Mouse (Mus musculus) MEL (cell line): ENCODE results near the gene Ppwd1. TPM values are rescaled to one million over a fixed set of nuclear protein-coding genes. Genes with fewer than 3 reads are reported as not detected.

Experiments used
- DNase-seq: peaks from one replicate; pipeline ENCODE4 v3.0.0; 2011; ENCODE audit warnings: low read depth, low spot score
- H3K27ac ChIP-seq: 2 replicates; pipeline ENCODE4 v1.5.1; 2012; ENCODE audit warnings: low read depth, mild to moderate bottlenecking, control low read depth, low read length, moderate library complexity; ENCODE audit not compliant: control insufficient read depth
- H3K27me3 ChIP-seq, 2 experiments: fragments of 150-350 bp in 1 of 2; sonication (generic) in 1 of 2; 2 replicates each; pipeline ENCODE4 v1.6.1; 2012; ENCODE audit warnings: low read length in 2 of 2, mild to moderate bottlenecking in 2 of 2, improper control_type of control experiment in 1 of 2, moderate library complexity in 1 of 2; ENCODE audit not compliant: insufficient read depth in 2 of 2, control insufficient read depth in 1 of 2
- H3K36me3 ChIP-seq, 2 experiments: 2 replicates each; pipeline ENCODE4 v1.6.1; 2012 to 2014; ENCODE audit warnings: low read length in 2 of 2, improper control_type of control experiment in 1 of 2, inconsistent platforms in 1 of 2, mild to moderate bottlenecking in 1 of 2; ENCODE audit not compliant: insufficient read depth in 2 of 2, control insufficient read depth in 1 of 2
- H3K4me1 ChIP-seq, 2 experiments: fragments of 150-350 bp in 1 of 2; sonication (generic) in 1 of 2; 2 replicates each; pipeline ENCODE4 v1.6.1; 2012; ENCODE audit warnings: low read length in 2 of 2, improper control_type of control experiment in 1 of 2, mild to moderate bottlenecking in 1 of 2; ENCODE audit not compliant: insufficient read depth in 2 of 2, control insufficient read depth in 1 of 2
- H3K4me3 ChIP-seq, 2 experiments: fragments of 150-350 bp in 1 of 2; sonication (generic) in 1 of 2; 2 replicates each; pipeline ENCODE4 v1.5.1; 2012; ENCODE audit warnings: low read depth in 2 of 2, low read length in 2 of 2, mild to moderate bottlenecking in 2 of 2, moderate library complexity in 2 of 2, control low read depth in 1 of 2, improper control_type of control experiment in 1 of 2; ENCODE audit not compliant: control insufficient read depth in 1 of 2, insufficient read depth in 1 of 2
- H3K79me2 ChIP-seq: 2 replicates; pipeline ENCODE4 v1.6.1; 2012; ENCODE audit warnings: mild to moderate bottlenecking, low read length, moderate library complexity; ENCODE audit not compliant: control insufficient read depth, poor library complexity, insufficient read depth
- H3K9ac ChIP-seq: 2 replicates; pipeline ENCODE4 v1.6.1; 2012; ENCODE audit warnings: low read depth, mild to moderate bottlenecking, control low read depth, low read length, moderate library complexity; ENCODE audit not compliant: control insufficient read depth, poor library complexity, severe bottlenecking
- H3K9me3 ChIP-seq: fragments of 150-350 bp; sonication (generic); replicated peaks from 2 replicates; pipeline ENCODE4 v1.6.1; 2012; ENCODE audit warnings: mild to moderate bottlenecking, low read length, improper control_type of control experiment, moderate library complexity; ENCODE audit not compliant: insufficient read depth
- BHLHE40 ChIP-seq: IDR thresholded peaks from 2 replicates; pipeline ENCODE4 v1.6.1; 2012; ENCODE audit warnings: low read depth, mild to moderate bottlenecking, inconsistent platforms, low read length, improper control_type of control experiment, borderline replicate concordance
- CHD1 ChIP-seq: IDR thresholded peaks from 2 replicates; pipeline ENCODE4 v1.6.1; 2012; ENCODE audit warnings: low read depth, mild to moderate bottlenecking, inconsistent platforms, low read length, improper control_type of control experiment
- ELF1 ChIP-seq: IDR thresholded peaks from 2 replicates; pipeline ENCODE4 v1.6.1; 2014; ENCODE audit warnings: low read depth, mild to moderate bottlenecking, inconsistent platforms, low read length, improper control_type of control experiment, moderate library complexity
- EP300 ChIP-seq, 2 experiments: IDR thresholded peaks; 2 replicates each; pipeline ENCODE4 v1.6.1; 2011; ENCODE audit warnings: improper control_type of control experiment in 2 of 2, low read length in 2 of 2, low read depth in 1 of 2, mild to moderate bottlenecking in 1 of 2
- ETS1 ChIP-seq: IDR thresholded peaks from 2 replicates; pipeline ENCODE4 v1.6.1; 2012; ENCODE audit warnings: low read depth, mild to moderate bottlenecking, inconsistent platforms, low read length, improper control_type of control experiment, moderate library complexity
- GABPA ChIP-seq: IDR thresholded peaks from 2 replicates; pipeline ENCODE4 v1.6.1; 2012; ENCODE audit warnings: low read depth, mild to moderate bottlenecking, inconsistent platforms, low read length, improper control_type of control experiment, moderate library complexity
- GATA1 ChIP-seq: IDR thresholded peaks from 2 replicates; pipeline ENCODE4 v1.6.1; 2011; ENCODE audit warnings: low read depth, low read length, improper control_type of control experiment
- MEF2A ChIP-seq: IDR thresholded peaks from 2 replicates; pipeline ENCODE4 v1.6.1; 2014; ENCODE audit warnings: low read depth, mild to moderate bottlenecking, inconsistent platforms, low read length, improper control_type of control experiment; ENCODE audit not compliant: poor library complexity, insufficient replicate concordance, severe bottlenecking; ENCODE audit errors: extremely low read depth
- MYC ChIP-seq: IDR thresholded peaks from 2 replicates; pipeline ENCODE4 v1.6.1; 2011; ENCODE audit warnings: low read depth, mild to moderate bottlenecking, low read length, improper control_type of control experiment, moderate library complexity
- POLR2A ChIP-seq, 2 experiments: IDR thresholded peaks; 2 replicates each; pipeline ENCODE4 v1.6.1; 2011 to 2012; ENCODE audit warnings: low read length in 2 of 2, mild to moderate bottlenecking in 2 of 2, control low read depth in 1 of 2, improper control_type of control experiment in 1 of 2, low read depth in 1 of 2, moderate library complexity in 1 of 2; ENCODE audit not compliant: control insufficient read depth in 1 of 2, insufficient read depth in 1 of 2, poor library complexity in 1 of 2
- POLR2AphosphoS2 ChIP-seq: IDR thresholded peaks from 2 replicates; pipeline ENCODE4 v1.6.1; 2011; ENCODE audit warnings: low read length, improper control_type of control experiment
- POLR2AphosphoS5 ChIP-seq: IDR thresholded peaks from 2 replicates; pipeline ENCODE4 v1.6.1; 2012; ENCODE audit warnings: low read depth, borderline replicate concordance, mild to moderate bottlenecking, inconsistent platforms, low read length, moderate library complexity, mixed read lengths
- SMC3 ChIP-seq: IDR thresholded peaks from 2 replicates; pipeline ENCODE4 v1.6.1; 2011; ENCODE audit warnings: low read depth, low read length, improper control_type of control experiment
- TBP ChIP-seq: IDR thresholded peaks from 2 replicates; pipeline ENCODE4 v1.8.0; 2011; ENCODE audit warnings: low read depth, low read length, improper control_type of control experiment
- TCF12 ChIP-seq: IDR thresholded peaks from 2 replicates; pipeline ENCODE4 v1.6.1; 2014; ENCODE audit warnings: low read depth, mild to moderate bottlenecking, inconsistent platforms, low read length, improper control_type of control experiment, moderate library complexity
- USF1 ChIP-seq: IDR thresholded peaks from 2 replicates; pipeline ENCODE4 v1.6.1; 2014; ENCODE audit warnings: low read depth, mild to moderate bottlenecking, inconsistent platforms, low read length, improper control_type of control experiment, moderate library complexity
- ZMIZ1 ChIP-seq: IDR thresholded peaks from 2 replicates; pipeline ENCODE4 v1.6.1; 2012; ENCODE audit warnings: low read depth, mild to moderate bottlenecking, inconsistent platforms, low read length, improper control_type of control experiment, moderate library complexity
- ZNF384 ChIP-seq: IDR thresholded peaks from 2 replicates; pipeline ENCODE4 v1.6.1; 2012; ENCODE audit warnings: low read depth, mild to moderate bottlenecking, inconsistent platforms, low read length, improper control_type of control experiment
- polyA plus RNA-seq, 2 experiments: library from polyadenylated mRNA; stranded (reverse) in 1 of 2; unstranded in 1 of 2; fragments of >175 nt in 1 of 2; fragments of >200 nt in 1 of 2; gene quantifications; 2 replicates each; pipeline versions ENCODE4 v1.2.1 to v1.2.4; 2012; ENCODE audit warnings: low replicate concordance in 2 of 2, low read depth in 1 of 2; ENCODE audit not compliant: insufficient read length in 2 of 2, insufficient read depth in 1 of 2, missing spikeins in 1 of 2
- total RNA-seq: library from RNA; depleted of rRNA; stranded (reverse); fragments of 300-350 nt; gene quantifications from 2 replicates; pipeline ENCODE4 v1.2.3, GENCODE M21; 2012

Ppwd1 gene
- total and polyA plus RNA-seq, 3 experiments, result 16.0 to 17.1 TPM; not detected in 1

- TF ChIP-seq TBP (peak; percentile 79; the same call in 1 of the 2 replicates), ZMIZ1 (peak; percentile 58), ZNF384 (peak; percentile 57; the same call in 1 of the 2 replicates), POLR2AphosphoS2 (peak; percentile 59; the same call in 1 of the 2 replicates), CHD1 (no peak), POLR2A (IDR thresholded peaks at IDR 0.05; ENCODE audit: control insufficient read depth in 1 of 2, insufficient read depth in 1 of 2, low read depth in 1 of 2, low read length in 2 of 2, poor library complexity in 1 of 2) (peak; percentile 79 to 89), BHLHE40 (no peak)
- TF ChIP-seq, all 39 proteins: peak for 17
These were observed 50.6 kb downstream of the Ppwd1 start, which contains the start of gene Trappc13 (continued) for GRCm38 (mm10) chr13:104177796-104178649.

GRCm38 (mm10) chr13:104176874-104177273, 51.8 kb downstream of the Ppwd1 start:
- Histone ChIP-seq H3K9me3 (no peaks in the 10 kb centered on the region), H3K4me1 (peaks cover 0 to 2% of the 10 kb centered on the region in 2 experiments; a peak in 3 of 4 replicates), H3K36me3 (peaks cover 0 to 14% of the 10 kb centered on the region in 2 experiments; a peak in 3 of 4 replicates), H3K79me2 (peaks cover 36% of the 10 kb centered on the region), H3K9ac (peak overlapping the region; percentile 76), H3K27ac (no peak overlapping the region), H3K27me3 (no peaks in the 10 kb centered on the region), H3K4me3 (peak overlapping the region; percentile 52 to 64)
- TF ChIP-seq TCF12 (0 out of 2 replicates have a peak, but pooled peaks have one; percentile 45), MEF2A (no peak), ETS1 (no peak), CHD1 (0 out of 2 replicates have a peak, but pooled peaks have one; percentile 22), GATA1 (peak; percentile 84), POLR2AphosphoS5 (no peak), EP300 (IDR thresholded peaks at IDR 0.05; ENCODE audit: low read depth in 1 of 2, low read length in 2 of 2) (peak in 1 of 2 experiments; percentile 45; a peak in 2 of 4 replicates)
- peak; percentile 23 for DNase-seq

- H3K4me1 ChIP-seq, result no peaks in the 10 kb centered on the region; a peak in 3 of 4 replicates
- H3K79me2 ChIP-seq, result peaks cover 28% of the 10 kb centered on the region
- no peaks in the 10 kb centered on the region for H3K9me3 ChIP-seq
- no peak overlapping the region for H3K9ac ChIP-seq
- no peak overlapping the region for H3K27ac ChIP-seq
- H3K4me3 ChIP-seq, result no peak overlapping the region
- H3K27me3 ChIP-seq, result no peaks in the 10 kb centered on the region
- no peak for DNase-seq
- TF ChIP-seq POLR2AphosphoS2, result no peak
- TF ChIP-seq TCF12, result no peak
- TF ChIP-seq USF1, result no peak
- TF ChIP-seq MYC, result no peak
- no peak for TF ChIP-seq SMC3
- no peak for TF ChIP-seq ELF1
- no peak for TF ChIP-seq GABPA
- TF ChIP-seq, all 39 proteins: peak for 0
- H3K36me3 ChIP-seq, result peaks cover 1 to 14% of the 10 kb centered on the region in 2 experiments
These were observed 56.1 kb downstream of the Ppwd1 start for GRCm38 (mm10) chr13:104172498-104172897.
